In genomic region chr3:95693821-95694807, GRCm38 (mm10) we compare ENCODE assay signal across 1 mouse cellular context.
TF ChIP-seq lines count a peak whose summit lies in the region.

No protein-coding gene starts in this region.

TF ChIP-seq in CH12.LX, 34 proteins besides CTCF, POLR2A, EP300 and RAD21 (continued from another document):
- TF ChIP-seq POLR2AphosphoS2 (IDR thresholded peaks at IDR 0.05; ENCODE audit: low read depth, low read length) (no peak), NRF1 (IDR thresholded peaks at IDR 0.05; ENCODE audit: low read depth, low read length) (no peak), MXI1 (IDR thresholded peaks at IDR 0.05; ENCODE audit: low read depth, low read length) (no peak), CHD1 (IDR thresholded peaks at IDR 0.05; ENCODE audit: low read depth, low read length) (no peak), ETS1 (conservative IDR thresholded peaks at IDR 0.05; ENCODE audit: low read depth, low read length) (peak; percentile 69), ELF1 (IDR thresholded peaks at IDR 0.05; ENCODE audit: low read depth, low read length) (peak; percentile 66), MAFK (IDR thresholded peaks at IDR 0.05; ENCODE audit: insufficient replicate concordance, low read length) (0 out of 2 replicates have a peak, but pooled peaks have one; percentile 28), BHLHE40 (IDR thresholded peaks at IDR 0.05; ENCODE audit: low read depth, low read length) (peak; percentile 65; the same call in 1 of the 2 replicates), JUN (IDR thresholded peaks at IDR 0.05; ENCODE audit: insufficient read depth, low read depth, low read length) (peak; percentile 5; the same call in 1 of the 2 replicates), IRF4 (IDR thresholded peaks at IDR 0.05; ENCODE audit: low read depth, low read length) (peak; percentile 86), ZC3H11A (IDR thresholded peaks at IDR 0.05; ENCODE audit: low read depth, low read length) (no peak), NELFE (IDR thresholded peaks at IDR 0.05; ENCODE audit: low read depth, low read length) (no peak), JUND (conservative IDR thresholded peaks at IDR 0.05; ENCODE audit: low read depth, low read length) (no peak; the same call in 1 of the 2 replicates)
